Mouse (Mus musculus) thymus, adult 18-20 months (tissue): ENCODE data around the gene Srp68.

ENCODE experiments used
- DNase-seq, 2 experiments: peaks; one replicate each; pipeline ENCODE4 v3.0.0; 2022; ENCODE audit warnings: mixed read lengths in 2 of 2

Gene Srp68

GRCm38 (mm10) chr11:116245616-116246015, 28.4 kb downstream of the Srp68 start:
- no peak for DNase-seq

- no peak for DNase-seq
These were observed 29.4 kb downstream of the Srp68 start for GRCm38 (mm10) chr11:116244580-116244979.

- no peak for DNase-seq
These were observed 32.2 kb downstream of the Srp68 start for GRCm38 (mm10) chr11:116241744-116242235.

- DNase-seq: no peak
These were observed 34.2 kb downstream of the Srp68 start for GRCm38 (mm10) chr11:116239797-116240196.

- DNase-seq: peak; percentile 65 to 67
These were observed 36.1 kb downstream of the Srp68 start, which contains the start of gene Evpl for GRCm38 (mm10) chr11:116237742-116238395. Evpl (minus strand) TSS chr11:116238077.

GRCm38 (mm10) chr11:116234901-116235300, 39.1 kb downstream of the Srp68 start:
- no peak for DNase-seq

GRCm38 (mm10) chr11:116232427-116232826, 41.6 kb downstream of the Srp68 start:
- DNase-seq: no peak

GRCm38 (mm10) chr11:116228699-116229098, 45.3 kb downstream of the Srp68 start:
- no peak for DNase-seq

- DNase-seq: peak; percentile 56 to 57
These were observed 47.6 kb downstream of the Srp68 start for GRCm38 (mm10) chr11:116226414-116226813.

GRCm38 (mm10) chr11:116222740-116223059, 51.3 kb downstream of the Srp68 start:
- no peak for DNase-seq

GRCm38 (mm10) chr11:116221931-116222739, 51.9 kb downstream of the Srp68 start:
- DNase-seq: no peak

- peak; percentile 36 to 45 for DNase-seq
These were observed 54.1 kb downstream of the Srp68 start for GRCm38 (mm10) chr11:116219885-116220284.

- DNase-seq: peak in 1 of 2 experiments; percentile 43
These were observed 55.1 kb downstream of the Srp68 start for GRCm38 (mm10) chr11:116218737-116219400.

GRCm38 (mm10) chr11:116218263-116218662, 55.8 kb downstream of the Srp68 start:
- no peak for DNase-seq

- no peak for DNase-seq
These were observed 57.5 kb downstream of the Srp68 start for GRCm38 (mm10) chr11:116216549-116216948.

- no peak for DNase-seq
These were observed 58.0 kb downstream of the Srp68 start for GRCm38 (mm10) chr11:116215991-116216390.

- no peak for DNase-seq
These were observed 58.8 kb downstream of the Srp68 start for GRCm38 (mm10) chr11:116215181-116215580.

- DNase-seq: no peak
These were observed 60.0 kb downstream of the Srp68 start for GRCm38 (mm10) chr11:116213877-116214510.

- no peak for DNase-seq
These were observed 61.2 kb downstream of the Srp68 start for GRCm38 (mm10) chr11:116212847-116213246.

GRCm38 (mm10) chr11:116210696-116211095, 63.3 kb downstream of the Srp68 start:
- DNase-seq: no peak

GRCm38 (mm10) chr11:116209257-116209656, 64.8 kb downstream of the Srp68 start:
- no peak for DNase-seq

GRCm38 (mm10) chr11:116208660-116209059, 65.4 kb downstream of the Srp68 start:
- no peak for DNase-seq

GRCm38 (mm10) chr11:116206678-116207077, 67.3 kb downstream of the Srp68 start:
- no peak for DNase-seq
